8 mouse cellular contexts compared by ENCODE assay signal in the genomic region with DNA sequence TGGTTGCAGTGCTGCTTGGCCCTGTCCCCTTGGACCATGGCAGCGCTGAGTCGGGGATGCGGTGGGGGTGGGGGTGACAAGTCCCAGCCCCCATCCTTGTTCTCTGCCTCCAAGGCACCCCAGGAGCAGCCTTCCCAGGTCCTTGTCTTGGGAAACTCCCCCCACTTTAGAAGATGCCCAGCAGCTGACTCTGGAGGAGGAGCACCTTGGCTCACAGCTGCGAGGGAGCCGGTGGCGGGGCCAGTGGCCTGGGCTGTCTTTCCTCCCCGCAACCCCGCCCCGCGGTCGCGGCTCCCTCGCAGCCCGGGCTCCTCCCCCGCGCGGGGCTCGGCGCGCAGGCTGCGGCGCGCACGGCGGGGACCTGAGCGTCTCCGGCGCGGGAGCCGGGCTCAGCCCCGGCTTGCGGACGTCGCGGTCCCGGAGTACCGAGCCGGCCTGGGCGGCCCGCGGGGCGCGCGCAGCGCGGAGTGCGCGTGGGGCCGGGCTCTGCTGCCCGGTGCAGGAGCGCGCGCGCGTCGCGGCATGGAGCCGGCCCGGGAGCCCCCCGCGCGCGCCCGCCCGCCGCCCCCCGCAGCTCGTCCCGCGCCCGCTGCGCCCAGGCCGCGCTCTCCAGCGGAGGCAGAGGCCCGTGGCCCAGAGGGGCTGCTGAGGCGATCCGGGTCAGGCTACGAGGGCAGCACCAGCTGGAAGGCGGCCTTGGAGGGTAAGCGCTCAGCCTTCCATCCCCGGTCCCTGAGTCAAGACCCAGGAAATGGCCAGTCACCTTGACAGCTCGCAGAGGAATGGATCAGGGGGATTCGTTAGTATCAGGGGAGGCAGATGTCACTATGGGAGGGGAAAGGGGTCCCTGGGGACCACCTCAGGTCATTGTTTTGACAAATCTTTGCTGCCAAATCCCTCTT. TPM values are rescaled to one million over a fixed set of nuclear protein-coding genes. Genes with fewer than 3 reads are reported as not detected.
DNase-seq lines count a peak whose midpoint lies in the region; ATAC-seq lines count a peak whose summit lies in the region.

A gene (plus strand): TSS at position 356 of the 902 bp plus-strand sequence.

- ATAC-seq in megakaryocyte, adult 5-6 weeks (ENCODE audit: poor library complexity, severe bottlenecking) = no peak
- ATAC-seq in heart, embryonic 15.5 days (replicated peaks; ENCODE audit: insufficient number of reproducible peaks, insufficient read depth, low FRiP score, low read depth) = peak; percentile 28; the same call in 1 of the 2 replicates

- H3K27ac ChIP-seq in heart, embryonic 15.5 days = no peak within 1 kb of the TSS

- H3K9me3 ChIP-seq in megakaryocyte, embryonic 14.5 days = no peaks in the 10 kb centered on the region
- H3K9me3 ChIP-seq in heart, embryonic 15.5 days (replicated peaks) = no peaks in the 10 kb centered on the region

- H3K4me2 ChIP-seq in heart, embryonic 15.5 days = peak within 1 kb of the TSS; percentile 97

- H3K36me3 ChIP-seq in megakaryocyte, embryonic 14.5 days (replicated peaks; ENCODE audit: low read length) = no peaks in the 10 kb centered on the region
- no peaks in the 10 kb centered on the region for H3K36me3 ChIP-seq in heart, embryonic 15.5 days

- H3K4me1 ChIP-seq in megakaryocyte, embryonic 14.5 days = peaks cover 33% of the 10 kb centered on the region
- H3K4me1 ChIP-seq in heart, embryonic 15.5 days (replicated peaks) = peaks cover 7% of the 10 kb centered on the region

- H3K27me3 ChIP-seq in megakaryocyte, embryonic 14.5 days (replicated peaks) = peaks cover 95% of the 10 kb centered on the region
- peaks cover 57% of the 10 kb centered on the region for H3K27me3 ChIP-seq in heart, embryonic 15.5 days

- WGBS in heart, embryonic 15.5 days = 1% methylated on average over 67 of the region's 84 CpGs

- H3K9ac ChIP-seq in heart, embryonic 15.5 days = peak within 1 kb of the TSS; percentile 53

- peak; percentile 64 to 78 for DNase-seq in cerebellum, postnatal 36 days
- DNase-seq in layer of hippocampus, postnatal 10 days (ENCODE audit: low spot score in 2 of 2) = peak; percentile 46 to 59
- peak; percentile 30 to 53 for DNase-seq in lung, postnatal 4 days
- DNase-seq in right cerebral cortex, postnatal 10 days (ENCODE audit: low spot score in 2 of 2) = peak; percentile 63 to 64
- DNase-seq in spleen, adult 12 weeks (ENCODE audit: low spot score) = no peak

- peak within 1 kb of the TSS; percentile 86 for H3K4me3 ChIP-seq in megakaryocyte, embryonic 14.5 days (replicated peaks)
- H3K4me3 ChIP-seq in heart, embryonic 15.5 days = peak within 1 kb of the TSS; percentile 67

RNA-seq across cellular contexts. Expression of the gene that starts here (rescaled TPM):
- 0.37 and 4.1 TPM in 2 replicates for polyA plus RNA-seq in megakaryocyte, embryonic 14.5 days (2012; ENCODE audit: insufficient read depth, low replicate concordance)
- total RNA-seq in megakaryocyte, adult 5-6 weeks (2015) = not detected in 2 replicates
- total RNA-seq in megakaryocyte, adult 5-6 weeks (2017) = not detected in 2 replicates
- polyA plus RNA-seq in heart, embryonic 15.5 days (2015; fragmentation: Nextera tagmentation; extraction: Ambion mirVana) = 0.87 and 1.9 TPM in 2 replicates
- total RNA-seq in layer of hippocampus, postnatal 10 days (2021) = 100 to 1,000 TPM; 113 to 119 TPM

Comparison
In these comparisons a context has a peak if more than half of its experiments do, and no peak if none do; other contexts are left out.
1. RNA of the gene that starts here (total RNA-seq): 113 to 119 TPM in layer of hippocampus, postnatal 10 days; not detected in megakaryocyte, adult 5-6 weeks; every median in the first group is over 100 times any median in the second.